Mouse (Mus musculus) MEL (cell line): Measurements from ENCODE around the gene Gucd1.

Source experiments
- CTCF ChIP-seq, 3 experiments: IDR thresholded peaks in 2 of 3; conservative IDR thresholded peaks in 1 of 3; 2 replicates each; pipeline ENCODE4 v1.5.1; 2011 to 2012; ENCODE audit warnings: low read length in 3 of 3, low read depth in 2 of 3, mild to moderate bottlenecking in 2 of 3, improper control_type of control experiment in 1 of 3, inconsistent platforms in 1 of 3, mixed read lengths in 1 of 3, moderate library complexity in 1 of 3; ENCODE audit not compliant: control insufficient read depth in 1 of 3, insufficient read depth in 1 of 3, poor library complexity in 1 of 3, severe bottlenecking in 1 of 3
- ETS1 ChIP-seq: IDR thresholded peaks from 2 replicates; pipeline ENCODE4 v1.6.1; 2012; ENCODE audit warnings: low read depth, mild to moderate bottlenecking, inconsistent platforms, low read length, improper control_type of control experiment, moderate library complexity
- GABPA ChIP-seq: IDR thresholded peaks from 2 replicates; pipeline ENCODE4 v1.6.1; 2012; ENCODE audit warnings: low read depth, mild to moderate bottlenecking, inconsistent platforms, low read length, improper control_type of control experiment, moderate library complexity
- MAFK ChIP-seq: IDR thresholded peaks from 2 replicates; pipeline ENCODE4 v1.6.1; 2011; ENCODE audit warnings: low read depth, mild to moderate bottlenecking, low read length, improper control_type of control experiment, borderline replicate concordance
- MYB ChIP-seq: IDR thresholded peaks from 2 replicates; pipeline ENCODE4 v1.6.1; 2011; ENCODE audit warnings: mild to moderate bottlenecking, low read depth, low read length, improper control_type of control experiment
- POLR2A ChIP-seq, 2 experiments: IDR thresholded peaks; 2 replicates each; pipeline ENCODE4 v1.6.1; 2011 to 2012; ENCODE audit warnings: low read length in 2 of 2, mild to moderate bottlenecking in 2 of 2, control low read depth in 1 of 2, improper control_type of control experiment in 1 of 2, low read depth in 1 of 2, moderate library complexity in 1 of 2; ENCODE audit not compliant: control insufficient read depth in 1 of 2, insufficient read depth in 1 of 2, poor library complexity in 1 of 2
- TBP ChIP-seq: IDR thresholded peaks from 2 replicates; pipeline ENCODE4 v1.8.0; 2011; ENCODE audit warnings: low read depth, low read length, improper control_type of control experiment
- TCF12 ChIP-seq: IDR thresholded peaks from 2 replicates; pipeline ENCODE4 v1.6.1; 2014; ENCODE audit warnings: low read depth, mild to moderate bottlenecking, inconsistent platforms, low read length, improper control_type of control experiment, moderate library complexity
- ZNF384 ChIP-seq: IDR thresholded peaks from 2 replicates; pipeline ENCODE4 v1.6.1; 2012; ENCODE audit warnings: low read depth, mild to moderate bottlenecking, inconsistent platforms, low read length, improper control_type of control experiment

DNA sequence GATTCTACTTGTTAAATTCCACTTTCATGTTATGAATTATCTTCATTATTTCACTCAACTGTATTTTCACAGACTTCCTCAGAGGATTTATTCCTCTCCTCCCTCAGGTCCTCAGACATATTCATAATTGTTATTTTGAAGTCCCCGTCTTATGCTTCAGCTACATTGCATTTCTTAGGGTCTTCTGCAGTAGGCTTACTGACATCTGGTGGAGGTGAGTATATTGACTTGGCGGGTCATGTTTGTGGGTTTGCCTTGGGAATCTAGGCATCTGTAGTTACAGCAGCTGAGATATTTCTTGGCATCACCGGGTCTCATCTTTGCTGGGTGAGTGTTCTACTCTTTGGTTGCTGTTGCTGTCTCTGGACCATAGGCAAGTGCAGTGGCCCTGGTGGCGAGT is 116.8 kb downstream of the Gucd1 start, which contains the start of gene Upb1:
- TF ChIP-seq CTCF (IDR thresholded peaks at IDR 0.05 in 2 of 3, conservative IDR thresholded peaks at IDR 0.05 in 1 of 3; ENCODE audit: control insufficient read depth in 1 of 3, insufficient read depth in 1 of 3, low read depth in 2 of 3, low read length in 3 of 3, poor library complexity in 1 of 3, severe bottlenecking in 1 of 3) (peak in 1 of 3 experiments; percentile 14; a peak in 2 of 6 replicates), ZNF384 (no peak), MYB (no peak), TCF12 (no peak), ETS1 (no peak), GABPA (no peak), POLR2A (IDR thresholded peaks at IDR 0.05; ENCODE audit: control insufficient read depth in 1 of 2, insufficient read depth in 1 of 2, low read depth in 1 of 2, low read length in 2 of 2, poor library complexity in 1 of 2) (no peak), TBP (no peak), MAFK (no peak)
